Mouse (Mus musculus) cerebellum, adult 2 months (tissue): Measurements from ENCODE around the gene Lpar3.

Experiments
- CTCF ChIP-seq: fragments of 200-500 bp; IDR thresholded peaks from 2 replicates; pipeline ENCODE4 v1.5.1; 2011; ENCODE audit warnings: low read depth, mild to moderate bottlenecking, control low read depth, low read length, moderate library complexity, borderline replicate concordance; ENCODE audit not compliant: insufficient read depth
- POLR2A ChIP-seq: fragments of 200-500 bp; IDR thresholded peaks from 2 replicates; pipeline ENCODE4 v1.6.1; 2011; ENCODE audit warnings: low read length, control low read depth, borderline replicate concordance; ENCODE audit not compliant: insufficient read depth

- no peak for TF ChIP-seq POLR2A
- TF ChIP-seq CTCF, result no peak
Observed at GRCm38 (mm10) chr3:146205305-146205704, 15.5 kb upstream of the Lpar3 start.
